Mouse (Mus musculus): ENCODE measurements at regions not wholly inside any gene's neighbourhood (a gene's known extent, or its start where the extent isn't known, plus 50 kb on each side); places are given as distances from the start of the nearest gene placed in this dataset.

GRCm38 (mm10) chr1:105070661-105071455 is 285.7 kb downstream of the Rnf152 start:
- DNase-seq, result no peak

GRCm38 (mm10) chr1:105067902-105068301 is 288.6 kb downstream of the Rnf152 start:
- peak; percentile 75 for DNase-seq

- DNase-seq, result peak; percentile 64
Observed at GRCm38 (mm10) chr1:105067049-105067795, 289.3 kb downstream of the Rnf152 start.

- no peak for DNase-seq
Observed at GRCm38 (mm10) chr1:105050584-105051363, 282.4 kb downstream of the Cdh20 start.

Data from cerebellum, adult 9-10 months (tissue).